ENCODE assay signal across 27 mouse cellular contexts in genomic region chr7:34739371-34739770, GRCm38 (mm10).
A peak's percentile ranks its signal among the peaks of the same experiment; 100 is the strongest.
DNase-seq lines count a peak whose midpoint lies in the region; ATAC-seq and TF ChIP-seq lines count a peak whose summit lies in the region.
"Had no signal": no experiment of that assay in that cellular context is flagged by ENCODE, and none has a peak within 500 bp of the region (broad histone marks: within the 10 kb centered on the region; RNA-seq: fewer than 3 reads in every experiment).

No protein-coding gene starts in this region.

- H3K4me2 ChIP-seq in hindbrain, postnatal 0 days (ENCODE audit: low read depth, low read length): no peak overlapping the region
- H3K4me2 ChIP-seq in hindbrain, embryonic 12.5 days (replicated peaks): no peak overlapping the region
- H3K4me2 ChIP-seq: embryonic facial prominence, embryonic 13.5 days; forebrain, embryonic 12.5 days; forebrain, embryonic 15.5 days; heart, embryonic 13.5 days; hindbrain, embryonic 13.5 days had no signal

- H3K9ac ChIP-seq in hindbrain, postnatal 0 days (replicated peaks; ENCODE audit: low read length): no peak overlapping the region
- no peak overlapping the region for H3K9ac ChIP-seq in hindbrain, embryonic 12.5 days
- H3K9ac ChIP-seq: embryonic facial prominence, embryonic 13.5 days; forebrain, embryonic 12.5 days; forebrain, embryonic 15.5 days; heart, embryonic 13.5 days; hindbrain, embryonic 13.5 days had no signal

- no peak overlapping the region for H3K27ac ChIP-seq in hindbrain, postnatal 0 days
- no peak overlapping the region for H3K27ac ChIP-seq in hindbrain, embryonic 12.5 days
- H3K27ac ChIP-seq in layer of hippocampus, adult 2 months: no peak overlapping the region
- H3K27ac ChIP-seq: embryonic facial prominence, embryonic 10.5 days; embryonic facial prominence, embryonic 13.5 days; forebrain, embryonic 12.5 days; forebrain, embryonic 15.5 days; heart, adult 2 months; heart, embryonic 10.5 days; heart, embryonic 13.5 days; hindbrain, embryonic 13.5 days had no signal

- no peaks in the 10 kb centered on the region for H3K27me3 ChIP-seq in hindbrain, postnatal 0 days (ENCODE audit: insufficient read depth, low read length)
- H3K27me3 ChIP-seq in hindbrain, embryonic 12.5 days: no peaks in the 10 kb centered on the region
- H3K27me3 ChIP-seq: embryonic facial prominence, embryonic 13.5 days; forebrain, embryonic 12.5 days; forebrain, embryonic 15.5 days; heart, embryonic 13.5 days; hindbrain, embryonic 13.5 days had no signal

- DNase-seq in hindbrain, postnatal 0 days (ENCODE audit: low spot score): no peak
- DNase-seq in layer of hippocampus, adult 2 months (ENCODE audit: low spot score in 2 of 2): no peak
- DNase-seq in layer of hippocampus, postnatal 10 days (ENCODE audit: low spot score in 2 of 2): no peak
- DNase-seq in ES-CJ7 (ENCODE audit: low read depth, low spot score): peak; percentile 53
- no peak for DNase-seq in cerebellum, postnatal 4 days (ENCODE audit: low spot score in 2 of 2)
- no peak for DNase-seq in spleen, postnatal 10 days (ENCODE audit: low spot score in 2 of 2)
- DNase-seq: adrenal gland, adult 2 months; adrenal gland, postnatal 14 days; cerebellum, adult 11 months; cerebellum, adult 2 months; cerebellum, adult 9-11 months; cerebellum, postnatal 25 days; embryo, embryonic 11 days; gastrocnemius, postnatal 10 days; gastrocnemius, postnatal 36 days; heart, adult 2 months had no signal

- 0 out of 2 replicates have a peak, but pooled peaks have one; percentile 6 for TF ChIP-seq CTCF in hindbrain, postnatal 0 days (IDR thresholded peaks at IDR 0.05; ENCODE audit: low read depth)
- 0 out of 2 replicates have a peak, but pooled peaks have one; percentile 15 for TF ChIP-seq CTCF in layer of hippocampus, adult 2 months (conservative IDR thresholded peaks at IDR 0.05)

- WGBS in hindbrain, postnatal 0 days: 95% methylated on average over 8 of the region's 8 CpGs
- WGBS in hindbrain, embryonic 12.5 days: 94% methylated on average over 8 of the region's 8 CpGs

- no peak for ATAC-seq in hindbrain, postnatal 0 days
- ATAC-seq in hindbrain, embryonic 12.5 days (ENCODE audit: low FRiP score): no peak
- ATAC-seq: forebrain, embryonic 15.5 days; hindbrain, embryonic 16.5 days; inflammation-experienced regulatory T-cells, adult 6 months had no signal

- H3K4me1 ChIP-seq in hindbrain, postnatal 0 days (ENCODE audit: insufficient read depth, low read length): no peaks in the 10 kb centered on the region
- peaks cover 3% of the 10 kb centered on the region; the same call in 1 of the 2 replicates for H3K4me1 ChIP-seq in hindbrain, embryonic 12.5 days
- H3K4me1 ChIP-seq: heart, embryonic 10.5 days had no signal

- H3K4me3 ChIP-seq in hindbrain, postnatal 0 days (ENCODE audit: low read length): no peak overlapping the region
- no peak overlapping the region for H3K4me3 ChIP-seq in hindbrain, embryonic 12.5 days
- no peak overlapping the region for H3K4me3 ChIP-seq in layer of hippocampus, adult 2 months
- H3K4me3 ChIP-seq: embryonic facial prominence, embryonic 10.5 days; embryonic facial prominence, embryonic 13.5 days; erythroblast, embryonic 14.5 days; forebrain, embryonic 12.5 days; forebrain, embryonic 15.5 days; heart, adult 2 months; heart, embryonic 10.5 days; heart, embryonic 13.5 days; hindbrain, embryonic 13.5 days had no signal

- H3K36me3 ChIP-seq in hindbrain, postnatal 0 days (ENCODE audit: insufficient read depth, low read length): no peaks in the 10 kb centered on the region
- no peaks in the 10 kb centered on the region for H3K36me3 ChIP-seq in hindbrain, embryonic 12.5 days
- H3K36me3 ChIP-seq: embryonic facial prominence, embryonic 10.5 days; embryonic facial prominence, embryonic 13.5 days; forebrain, embryonic 12.5 days; forebrain, embryonic 15.5 days; heart, embryonic 10.5 days; heart, embryonic 13.5 days; hindbrain, embryonic 13.5 days had no signal

- no peaks in the 10 kb centered on the region for H3K9me3 ChIP-seq in hindbrain, postnatal 0 days (ENCODE audit: low read length)
- 0 out of 2 replicates have a peak, but pooled peaks cover 3% of the 10 kb centered on the region for H3K9me3 ChIP-seq in hindbrain, embryonic 12.5 days (replicated peaks)
- H3K9me3 ChIP-seq: forebrain, embryonic 12.5 days; forebrain, embryonic 15.5 days; heart, embryonic 10.5 days; hindbrain, embryonic 13.5 days had no signal
